In genomic region chr1:69440564-69441334, GRCm38 (mm10) we compare ENCODE assay signal across 16 mouse cellular contexts.
A peak's percentile ranks its signal among the peaks of the same experiment; 100 is the strongest.
DNase-seq lines count a peak whose midpoint lies in the region; ATAC-seq lines count a peak whose summit lies in the region.
"Had no signal": no experiment of that assay in that cellular context is flagged by ENCODE, and none has a peak within 500 bp of the region (broad histone marks: within the 10 kb centered on the region; RNA-seq: fewer than 3 reads in every experiment).

No protein-coding gene starts in this region.

- peak; percentile 70 for ATAC-seq in frontal cortex, adult (ENCODE audit: low TSS enrichment)
- ATAC-seq: forebrain, embryonic 15.5 days had no signal

- DNase-seq in right cerebral cortex, adult 18-20 months, result peak; percentile 23
- no peak for DNase-seq in right cerebral cortex, postnatal 4 days
- DNase-seq in layer of hippocampus, adult 9-11 months, result peak; percentile 57
- DNase-seq in right cerebral cortex, postnatal 25 days, result peak; percentile 26
- DNase-seq in cerebellum, adult 11 months, result no peak
- no peak for DNase-seq in heart, adult 9 months (ENCODE audit: low spot score in 2 of 2)
- DNase-seq in adipocyte (ENCODE audit: low spot score), result no peak
- DNase-seq: adrenal gland, postnatal 25 days; cerebellum, postnatal 14 days; gastrocnemius, postnatal 25 days; kidney, adult 9 months; liver; lung, adult 2 months; spleen, adult 18-20 months had no signal

Comparison
In these comparisons a context has a peak if more than half of its experiments do, and no peak if none do; other contexts are left out.
1. DNase-seq: peak in right cerebral cortex, adult 18-20 months (single experiment), layer of hippocampus, adult 9-11 months (single experiment) and right cerebral cortex, postnatal 25 days (single experiment); none in right cerebral cortex, postnatal 4 days (single experiment), cerebellum, adult 11 months (single experiment), heart, adult 9 months (0 of 2) and adipocyte (single experiment).